Mouse (Mus musculus): ENCODE measurements around the gene Dnajb12.
A peak's percentile ranks its signal among the peaks of the same experiment; 100 is the strongest.
"Not testable (repeated sequence)": the region's sequence is repeated elsewhere in the genome, so short reads cannot be mapped to it uniquely, and the experiment has no call there.

The Dnajb12 gene

GRCm38 (mm10) chr10:59870038-59870437 is 9.3 kb upstream of the Dnajb12 start:
- DNase-seq (ENCODE audit: low spot score in 2 of 2), result no peak

DNA sequence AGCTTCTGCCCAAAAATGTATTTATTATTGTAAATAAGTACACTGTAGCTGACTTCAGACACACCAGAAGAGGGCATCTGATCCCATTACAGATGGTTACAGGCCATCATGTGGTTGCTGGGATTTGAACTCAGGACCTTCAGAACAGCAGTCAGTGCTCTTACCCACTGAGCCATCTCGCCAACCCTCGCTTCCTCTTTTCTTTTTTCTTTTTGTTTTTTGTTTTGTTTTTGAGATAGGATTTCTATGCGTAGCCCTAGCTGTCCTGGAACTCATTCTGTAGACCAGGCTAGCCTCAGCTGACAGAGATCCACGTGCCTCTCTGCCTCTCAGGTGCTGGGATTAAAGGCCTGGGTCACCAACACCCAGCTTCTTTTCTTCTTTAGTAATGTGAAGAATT is 6.7 kb upstream of the Dnajb12 start:
- DNase-seq (ENCODE audit: low spot score in 2 of 2), result not testable (repeated sequence)

- DNase-seq (ENCODE audit: low spot score in 2 of 2), result no peak
Observed at GRCm38 (mm10) chr10:59873206-59873605, 6.2 kb upstream of the Dnajb12 start.

DNA sequence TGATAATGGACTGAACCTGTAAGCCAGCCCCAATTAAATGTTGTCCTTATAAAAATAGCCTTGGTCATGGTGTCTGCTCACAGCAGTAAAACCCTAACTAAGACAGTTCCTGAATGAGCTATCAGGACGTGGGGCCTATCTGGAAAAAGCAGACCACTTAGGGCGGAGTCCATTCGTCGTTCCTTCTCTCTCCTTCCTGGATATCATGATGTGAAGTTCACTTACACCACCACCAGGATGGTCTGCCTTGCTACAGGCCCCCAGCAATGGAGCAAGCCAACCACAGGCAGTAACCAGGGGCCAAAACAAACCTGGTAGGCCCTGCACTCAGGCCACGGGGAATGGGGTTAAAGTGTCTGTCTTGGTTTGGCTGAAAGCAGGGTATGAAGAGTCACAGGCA is 5.7 kb upstream of the Dnajb12 start:
- DNase-seq (ENCODE audit: low spot score in 2 of 2), result no peak

GRCm38 (mm10) chr10:59875396-59875795 is 4.0 kb upstream of the Dnajb12 start:
- DNase-seq (ENCODE audit: low spot score in 2 of 2), result no peak

DNA sequence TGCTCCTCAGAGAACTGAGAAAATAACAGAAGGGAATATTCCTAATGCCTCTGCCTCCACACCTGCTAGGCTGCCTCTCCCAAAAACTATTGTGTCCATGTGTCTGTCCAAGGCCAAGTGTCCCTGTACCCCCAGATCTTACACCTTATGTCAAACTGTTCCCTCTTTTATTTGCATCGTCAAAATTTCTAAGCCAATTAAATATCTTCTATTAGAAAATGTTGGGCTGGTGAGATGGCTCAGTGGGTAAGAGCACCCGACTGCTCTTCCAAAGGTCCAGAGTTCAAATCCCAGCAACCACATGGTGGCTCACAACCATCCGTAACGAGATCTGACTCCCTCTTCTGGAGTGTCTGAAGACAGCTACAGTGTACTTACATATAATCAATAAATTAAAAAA is 2.7 kb upstream of the Dnajb12 start:
- DNase-seq (ENCODE audit: low spot score in 2 of 2), result not testable (repeated sequence)

GRCm38 (mm10) chr10:59877421-59878117 is 1.8 kb upstream of the Dnajb12 start:
- DNase-seq (ENCODE audit: low spot score in 2 of 2), result no peak

DNA sequence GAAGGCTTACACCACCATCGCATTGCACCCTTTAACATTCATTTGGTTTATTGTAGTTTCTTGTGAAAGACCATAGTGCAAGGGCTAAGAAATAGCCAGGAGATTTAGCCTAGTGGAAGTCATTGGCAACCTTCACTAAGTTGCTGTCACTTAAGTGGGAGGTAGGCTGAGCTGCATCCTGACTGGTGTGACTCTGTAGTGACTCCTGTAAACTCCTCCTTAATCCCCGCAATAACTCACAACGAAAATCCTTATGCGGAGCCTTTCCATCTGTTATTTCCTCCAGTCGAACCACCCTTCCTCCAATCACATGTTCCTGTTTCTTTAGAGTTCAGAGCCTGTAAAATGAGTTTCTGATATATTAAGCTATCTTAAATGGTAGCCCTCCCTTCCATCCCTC is 533 bp upstream of the Dnajb12 start:
- DNase-seq (ENCODE audit: low spot score in 2 of 2), result no peak

DNA sequence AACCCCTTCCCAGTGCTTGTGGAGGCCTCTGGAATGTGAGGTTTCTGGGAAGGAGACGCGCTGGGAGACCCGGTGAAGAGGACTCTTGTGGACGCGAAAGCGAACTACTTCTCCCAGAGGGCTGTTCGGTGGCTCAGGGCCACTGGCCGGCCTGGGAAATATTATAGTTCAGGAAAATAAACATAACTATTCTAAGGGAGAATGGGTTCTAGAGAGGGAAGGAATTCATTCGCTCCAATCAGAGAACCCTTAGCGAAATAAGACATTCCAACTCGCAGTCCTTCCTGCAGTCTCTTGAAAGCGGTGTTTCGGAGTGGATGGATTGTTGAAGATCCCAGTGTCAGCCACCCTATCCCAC is 652 bp downstream of the Dnajb12 start:
- no peak for DNase-seq (ENCODE audit: low spot score in 2 of 2)

- no peak for DNase-seq (ENCODE audit: low spot score in 2 of 2)
Observed at GRCm38 (mm10) chr10:59880837-59881236, 1.5 kb downstream of the Dnajb12 start.

- no peak for DNase-seq (ENCODE audit: low spot score in 2 of 2)
Observed at GRCm38 (mm10) chr10:59884327-59885173, 5.2 kb downstream of the Dnajb12 start.

- no peak for DNase-seq (ENCODE audit: low spot score in 2 of 2)
Observed at GRCm38 (mm10) chr10:59885174-59886080, 6.1 kb downstream of the Dnajb12 start.

GRCm38 (mm10) chr10:59886081-59886466 is 6.7 kb downstream of the Dnajb12 start:
- no peak for DNase-seq (ENCODE audit: low spot score in 2 of 2)

- no peak for DNase-seq (ENCODE audit: low spot score in 2 of 2)
Observed at GRCm38 (mm10) chr10:59887432-59887831, 8.1 kb downstream of the Dnajb12 start.

- DNase-seq (ENCODE audit: low spot score in 2 of 2), result no peak
Observed at GRCm38 (mm10) chr10:59889339-59889738, 10.0 kb downstream of the Dnajb12 start.

DNA sequence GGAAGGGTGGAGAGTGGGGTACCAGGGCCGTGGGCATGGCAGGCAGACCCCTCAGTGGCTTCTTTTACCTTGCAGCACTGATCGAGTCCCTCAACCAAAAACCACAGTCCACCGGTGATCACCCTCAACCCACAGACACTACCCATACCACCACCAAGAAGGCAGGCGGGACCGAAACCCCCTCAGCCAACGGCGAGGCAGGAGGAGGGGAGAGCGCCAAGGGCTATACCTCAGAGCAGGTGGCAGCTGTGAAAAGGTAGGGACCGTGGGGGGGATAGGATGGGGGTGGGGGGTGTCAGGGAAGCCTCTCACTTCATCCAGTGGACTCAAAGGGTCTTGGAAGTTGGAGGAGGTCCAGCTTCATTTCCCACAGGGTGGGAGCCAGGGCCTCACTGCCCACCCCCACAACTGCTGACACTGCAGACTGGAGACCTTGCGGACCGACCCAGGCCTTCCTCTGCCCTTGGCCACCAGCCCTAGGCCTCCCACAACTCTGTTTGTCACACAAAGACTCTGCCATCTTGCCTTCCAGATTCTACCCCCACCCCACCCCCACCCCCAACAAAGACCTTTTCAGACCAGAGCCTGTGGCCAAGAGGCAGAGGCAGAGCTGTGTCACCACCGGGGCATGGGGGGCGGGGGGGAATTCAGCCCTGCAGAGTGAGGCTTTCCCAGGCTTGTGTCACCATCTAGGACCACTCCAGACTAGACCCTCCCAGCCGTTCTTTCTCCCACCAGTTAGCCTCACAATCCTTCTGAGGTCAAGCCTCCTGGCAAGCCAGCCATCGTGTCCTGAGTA is 10.8 kb downstream of the Dnajb12 start:
- DNase-seq (ENCODE audit: low spot score in 2 of 2), result no peak

- DNase-seq (ENCODE audit: low spot score in 2 of 2), result peak in 1 of 2 experiments; percentile 60
Observed at GRCm38 (mm10) chr10:59892977-59893376, 13.6 kb downstream of the Dnajb12 start.

- peak in 1 of 2 experiments; percentile 75 for DNase-seq (ENCODE audit: low spot score in 2 of 2)
Observed at GRCm38 (mm10) chr10:59894251-59895160, 15.2 kb downstream of the Dnajb12 start.

DNA sequence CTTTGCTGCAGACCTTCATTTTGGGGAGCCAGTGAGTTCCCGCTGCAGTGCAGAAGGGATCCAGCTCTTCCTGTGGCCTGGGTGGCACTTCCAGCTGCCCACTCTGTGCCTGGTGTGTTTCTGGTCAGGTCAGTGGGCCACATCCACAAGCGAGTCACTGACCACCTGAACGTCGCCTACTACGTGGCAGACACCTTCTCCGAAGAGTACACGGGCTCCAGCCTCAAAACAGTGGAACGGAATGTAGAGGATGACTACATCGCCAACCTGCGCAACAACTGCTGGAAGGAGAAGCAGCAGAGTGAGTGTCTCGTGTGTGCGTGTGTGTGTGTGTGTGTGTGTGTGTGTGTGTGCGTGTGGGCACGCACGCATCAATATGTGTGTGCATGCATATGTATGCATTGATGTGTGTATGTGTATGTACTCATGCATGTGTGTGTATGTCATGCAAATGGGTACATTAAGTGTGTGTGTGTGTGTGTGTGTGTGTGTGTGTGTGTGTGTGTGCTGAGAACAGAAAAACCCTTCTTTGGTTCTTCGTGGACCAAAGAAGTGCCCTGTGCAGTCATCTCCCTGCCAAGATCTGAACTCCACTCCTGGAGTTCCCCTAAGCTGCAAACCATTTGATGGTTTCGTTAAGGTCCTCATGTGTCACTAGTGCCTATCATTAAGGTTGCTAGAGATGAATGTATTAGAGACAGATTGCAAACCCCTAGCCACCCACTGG is 16.3 kb downstream of the Dnajb12 start:
- DNase-seq (ENCODE audit: low spot score in 2 of 2), result no peak

DNA sequence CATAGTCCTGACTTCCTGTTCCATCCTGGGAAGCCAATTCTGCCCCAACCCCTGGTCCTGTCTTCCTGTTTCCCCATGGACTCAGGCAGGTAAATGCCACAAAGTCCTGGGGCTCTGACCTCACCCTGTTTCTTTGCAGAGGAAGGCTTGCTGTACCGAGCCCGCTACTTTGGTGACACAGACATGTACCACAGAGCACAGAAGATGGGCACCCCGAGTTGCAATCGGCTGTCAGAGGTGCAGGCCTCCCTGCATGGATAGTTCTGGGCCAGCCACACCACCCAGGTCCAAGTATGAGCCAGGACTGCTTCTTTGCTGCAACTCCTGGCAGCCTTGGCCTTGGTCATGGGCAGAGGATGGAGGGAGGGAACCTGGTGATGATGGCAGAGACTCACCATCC is 16.9 kb downstream of the Dnajb12 start:
- DNase-seq (ENCODE audit: low spot score in 2 of 2), result no peak
